Mouse (Mus musculus) thymus, adult 2 months (tissue): ENCODE data around the gene Calhm5.

Source experiments
- CTCF ChIP-seq: fragments of 200-500 bp; IDR thresholded peaks from 2 replicates; pipeline ENCODE4 v1.5.1; 2012; ENCODE audit warnings: mild to moderate bottlenecking, control low read depth, low read length, moderate library complexity, borderline replicate concordance; ENCODE audit not compliant: control insufficient read depth, poor library complexity, insufficient read depth; ENCODE audit errors: extremely low read depth
- POLR2A ChIP-seq: fragments of 200-500 bp; IDR thresholded peaks from 2 replicates; pipeline ENCODE4 v1.6.1; 2012; ENCODE audit warnings: mild to moderate bottlenecking, low read length, control low read depth, moderate library complexity; ENCODE audit not compliant: control insufficient read depth, poor library complexity, insufficient read depth; ENCODE audit errors: extremely low read depth

- TF ChIP-seq CTCF, result no peak
- no peak for TF ChIP-seq POLR2A
Observed at GRCm38 (mm10) chr10:34139768-34140167, 43.4 kb upstream of the Calhm5 start.
